16 mouse cellular contexts compared by ENCODE assay signal in the genomic region with DNA sequence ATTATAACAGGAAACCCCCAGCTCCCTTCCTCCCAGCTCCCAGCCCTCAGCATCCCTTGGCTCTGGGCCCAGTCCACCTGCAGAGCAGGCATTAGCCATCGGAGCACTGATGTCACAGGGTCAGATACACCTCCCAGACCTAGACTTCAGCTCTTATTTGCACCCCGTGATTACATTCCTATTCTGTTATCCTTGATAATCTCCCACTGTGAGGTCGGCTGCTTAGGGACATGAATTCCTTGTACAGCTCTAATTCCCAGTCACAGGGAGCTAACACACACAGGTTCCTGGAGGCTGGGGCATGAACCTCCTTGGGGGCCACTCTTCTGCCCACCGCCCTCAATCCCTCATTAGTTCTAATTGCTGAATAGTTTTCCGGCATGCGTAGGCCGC. TPM values are rescaled to one million over a fixed set of nuclear protein-coding genes. Genes with fewer than 3 reads are reported as not detected.
DNase-seq lines count a peak whose midpoint lies in the region; ATAC-seq and TF ChIP-seq lines count a peak whose summit lies in the region.
"Had no signal": no experiment of that assay in that cellular context is flagged by ENCODE, and none has a peak within 500 bp of the region (broad histone marks: within the 10 kb centered on the region; RNA-seq: fewer than 3 reads in every experiment).

No protein-coding gene starts in this region.

- H3K36me3 ChIP-seq in lung, embryonic 14.5 days (ENCODE audit: insufficient read depth) = no peaks in the 10 kb centered on the region
- no peaks in the 10 kb centered on the region for H3K36me3 ChIP-seq in lung, postnatal 0 days (ENCODE audit: insufficient read depth, low read length)
- no peaks in the 10 kb centered on the region for H3K36me3 ChIP-seq in embryonic facial prominence, embryonic 15.5 days
- H3K36me3 ChIP-seq: intestine, embryonic 15.5 days; neural tube, embryonic 15.5 days had no signal

- no peak overlapping the region for H3K4me2 ChIP-seq in lung, embryonic 14.5 days
- H3K4me2 ChIP-seq in lung, postnatal 0 days (replicated peaks; ENCODE audit: low read depth, low read length) = no peak overlapping the region
- no peak overlapping the region for H3K4me2 ChIP-seq in embryonic facial prominence, embryonic 15.5 days (replicated peaks)
- H3K4me2 ChIP-seq: intestine, embryonic 15.5 days; neural tube, embryonic 15.5 days had no signal

- H3K4me1 ChIP-seq in lung, embryonic 14.5 days (ENCODE audit: insufficient read depth) = no peaks in the 10 kb centered on the region
- H3K4me1 ChIP-seq in lung, postnatal 0 days (ENCODE audit: insufficient read depth, low read depth, low read length) = no peaks in the 10 kb centered on the region
- H3K4me1 ChIP-seq in embryonic facial prominence, embryonic 15.5 days = no peaks in the 10 kb centered on the region; the same call in 1 of the 2 replicates
- H3K4me1 ChIP-seq: intestine, embryonic 15.5 days; neural tube, embryonic 15.5 days had no signal

- no peak for TF ChIP-seq CTCF in lung, embryonic 14.5 days (IDR thresholded peaks at IDR 0.05; ENCODE audit: low read depth)
- TF ChIP-seq CTCF in lung, postnatal 0 days (IDR thresholded peaks at IDR 0.05) = no peak

- no peak for TF ChIP-seq EP300 in lung, postnatal 0 days (IDR thresholded peaks at IDR 0.05)

- no peak overlapping the region for H3K27ac ChIP-seq in lung, embryonic 14.5 days (ENCODE audit: low read depth)
- no peak overlapping the region for H3K27ac ChIP-seq in lung, postnatal 0 days (ENCODE audit: low read length)
- 0 out of 2 replicates have a peak overlapping the region, but pooled peaks have one; percentile 22 for H3K27ac ChIP-seq in embryonic facial prominence, embryonic 15.5 days (replicated peaks)
- H3K27ac ChIP-seq: intestine, embryonic 15.5 days; neural tube, embryonic 15.5 days; stomach, postnatal 0 days had no signal

- ATAC-seq in lung, embryonic 14.5 days (ENCODE audit: insufficient read depth) = no peak
- ATAC-seq in lung, postnatal 0 days = no peak
- peak; percentile 49 for ATAC-seq in embryonic facial prominence, embryonic 15.5 days (ENCODE audit: insufficient number of reproducible peaks, low FRiP score, low TSS enrichment, low read depth)
- ATAC-seq in frontal cortex, adult (ENCODE audit: low TSS enrichment) = no peak
- ATAC-seq: intestine, embryonic 15.5 days; midbrain, embryonic 16.5 days had no signal

- H3K27me3 ChIP-seq in lung, embryonic 14.5 days (ENCODE audit: insufficient read depth, low read length) = no peaks in the 10 kb centered on the region
- H3K27me3 ChIP-seq in lung, postnatal 0 days (replicated peaks; ENCODE audit: insufficient read depth, low read length) = no peaks in the 10 kb centered on the region
- no peaks in the 10 kb centered on the region for H3K27me3 ChIP-seq in embryonic facial prominence, embryonic 15.5 days
- H3K27me3 ChIP-seq: intestine, embryonic 15.5 days; neural tube, embryonic 15.5 days had no signal

- peak; percentile 34 to 41 for DNase-seq in cerebellum, postnatal 10 days
- no peak for DNase-seq in cerebellum, adult 9-11 months
- DNase-seq in lung, embryonic 14.5 days = peak; percentile 17
- DNase-seq in lung, postnatal 0 days (ENCODE audit: low spot score) = no peak
- peak; percentile 81 for DNase-seq in retina, postnatal 1 day
- no peak for DNase-seq in liver
- DNase-seq: heart, postnatal 36 days; lung, postnatal 14 days had no signal

- no peak overlapping the region for H3K9ac ChIP-seq in lung, embryonic 14.5 days
- no peak overlapping the region for H3K9ac ChIP-seq in lung, postnatal 0 days (replicated peaks; ENCODE audit: low read depth)
- H3K9ac ChIP-seq in embryonic facial prominence, embryonic 15.5 days = no peak overlapping the region
- H3K9ac ChIP-seq: intestine, embryonic 15.5 days; neural tube, embryonic 15.5 days had no signal

- H3K9me3 ChIP-seq in lung, embryonic 14.5 days (ENCODE audit: low read depth, low read length) = no peaks in the 10 kb centered on the region
- H3K9me3 ChIP-seq in lung, postnatal 0 days (ENCODE audit: low read length) = no peaks in the 10 kb centered on the region
- no peaks in the 10 kb centered on the region for H3K9me3 ChIP-seq in embryonic facial prominence, embryonic 15.5 days (replicated peaks)
- H3K9me3 ChIP-seq: intestine, embryonic 15.5 days; neural tube, embryonic 15.5 days had no signal

- no peak overlapping the region for H3K4me3 ChIP-seq in lung, embryonic 14.5 days (ENCODE audit: low read depth, low read length)
- no peak overlapping the region for H3K4me3 ChIP-seq in lung, postnatal 0 days (ENCODE audit: low read depth, low read length)
- H3K4me3 ChIP-seq in embryonic facial prominence, embryonic 15.5 days (replicated peaks) = no peak overlapping the region
- H3K4me3 ChIP-seq: intestine, embryonic 15.5 days; neural tube, embryonic 15.5 days had no signal

- 45% methylated on average over 7 of the region's 7 CpGs for WGBS in lung, embryonic 14.5 days
- 50% methylated on average over 7 of the region's 7 CpGs for WGBS in lung, postnatal 0 days
- 45% methylated on average over 7 of the region's 7 CpGs for WGBS in embryonic facial prominence, embryonic 15.5 days

RNA-seq across cellular contexts. Expression of gene Ctsd, which starts 12.9 kb away (rescaled TPM):
- 239 and 240 TPM in 2 replicates for polyA plus RNA-seq in lung, embryonic 14.5 days (2014; fragmentation: Nextera tagmentation; extraction: Ambion mirVana)
- 469 and 481 TPM in 2 replicates for polyA plus RNA-seq in lung, postnatal 0 days (2015; fragmentation: Nextera tagmentation; extraction: Ambion mirVana)
- 374 and 387 TPM in 2 replicates for polyA plus RNA-seq in embryonic facial prominence, embryonic 15.5 days (2015; fragmentation: Nextera tagmentation; extraction: Ambion mirVana)

RNA-seq across cellular contexts. Expression of gene Gm49369, which starts 18.3 kb away (rescaled TPM):
- polyA plus RNA-seq in lung, embryonic 14.5 days (2014; fragmentation: Nextera tagmentation; extraction: Ambion mirVana) = 3.0 TPM in 1 of 2 replicates, not detected in the other
- 0.80 TPM in 1 of 2 replicates, not detected in the other for polyA plus RNA-seq in lung, postnatal 0 days (2015; fragmentation: Nextera tagmentation; extraction: Ambion mirVana)
- polyA plus RNA-seq in embryonic facial prominence, embryonic 15.5 days (2015; fragmentation: Nextera tagmentation; extraction: Ambion mirVana) = not detected in 2 replicates
- polyA plus RNA-seq: neural tube, embryonic 15.5 days; small intestine, adult 2 months had no signal

RNA-seq across cellular contexts. Expression of gene Ifitm10, which starts 27.2 kb away (rescaled TPM):
- 3.4 and 4.0 TPM in 2 replicates for polyA plus RNA-seq in lung, embryonic 14.5 days (2014; fragmentation: Nextera tagmentation; extraction: Ambion mirVana)
- 15.0 and 15.5 TPM in 2 replicates for polyA plus RNA-seq in lung, postnatal 0 days (2015; fragmentation: Nextera tagmentation; extraction: Ambion mirVana)
- polyA plus RNA-seq in embryonic facial prominence, embryonic 15.5 days (2015; fragmentation: Nextera tagmentation; extraction: Ambion mirVana) = 7.5 and 7.8 TPM in 2 replicates

RNA-seq across cellular contexts. Expression of gene Syt8, which starts 33.9 kb away (rescaled TPM):
- polyA plus RNA-seq in lung, embryonic 14.5 days (2014; fragmentation: Nextera tagmentation; extraction: Ambion mirVana) = not detected in 2 replicates
- 0.47 and 1.1 TPM in 2 replicates for polyA plus RNA-seq in lung, postnatal 0 days (2015; fragmentation: Nextera tagmentation; extraction: Ambion mirVana)
- polyA plus RNA-seq in embryonic facial prominence, embryonic 15.5 days (2015; fragmentation: Nextera tagmentation; extraction: Ambion mirVana) = 3.9 and 4.5 TPM in 2 replicates
- polyA plus RNA-seq: liver, adult 2 months; midbrain, embryonic 16.5 days had no signal

RNA-seq across cellular contexts. Expression of gene Tnni2, which starts 40.9 kb away (rescaled TPM):
- 0.86 and 1.6 TPM in 2 replicates for polyA plus RNA-seq in lung, embryonic 14.5 days (2014; fragmentation: Nextera tagmentation; extraction: Ambion mirVana)
- 1.9 and 2.1 TPM in 2 replicates for polyA plus RNA-seq in lung, postnatal 0 days (2015; fragmentation: Nextera tagmentation; extraction: Ambion mirVana)
- polyA plus RNA-seq in embryonic facial prominence, embryonic 15.5 days (2015; fragmentation: Nextera tagmentation; extraction: Ambion mirVana) = 169 and 228 TPM in 2 replicates
- polyA plus RNA-seq: liver, adult 2 months had no signal

Comparison
In these comparisons a context has a peak if more than half of its experiments do, and no peak if none do; other contexts are left out.
1. DNase-seq: peak in cerebellum, postnatal 10 days (2 of 2), lung, embryonic 14.5 days (single experiment) and retina, postnatal 1 day (single experiment); none in cerebellum, adult 9-11 months (single experiment), lung, postnatal 0 days (single experiment) and liver (single experiment).